Mouse (Mus musculus) left cerebral cortex, postnatal 14 days (tissue): ENCODE results near the gene Atp4a. TPM values are rescaled to one million over a fixed set of nuclear protein-coding genes. Genes with fewer than 3 reads are reported as not detected.
A peak's percentile ranks its signal among the peaks of the same experiment; 100 is the strongest.

Experiments
- DNase-seq, 2 experiments: peaks; one replicate each; pipeline ENCODE4 v3.0.0; 2021 to 2022; ENCODE audit warnings: low spot score in 2 of 2, mixed read lengths in 1 of 2
- intact Hi-C: fragments of 180-260 bp; cut with DNase I; formaldehyde crosslinking; loops from one replicate; pipeline ENCODE4 v1.15.1; 2025
- long read RNA-seq, 2 experiments: library from polyadenylated mRNA; stranded (forward); transcript quantifications; one replicate each; pipeline ENCODE4 v2.0.0; 2021
- total RNA-seq, 2 experiments: library from RNA; stranded (reverse); gene quantifications; 2 replicates each; pipeline ENCODE4 v1.2.3; 2021

Gene Atp4a
- total RNA-seq, result 1 to 10 TPM in 1 of 2 experiments, under 1 TPM in 1; 0.78 to 1.0 TPM
- long read RNA-seq, experiment 1, partial matches to known transcripts, result 1 of 2 reads
- long read RNA-seq, experiment 1, other reads (novel, unspliced or antisense), result 1 of 2 reads
- long read RNA-seq, experiment 2, result 0 reads

DNA sequence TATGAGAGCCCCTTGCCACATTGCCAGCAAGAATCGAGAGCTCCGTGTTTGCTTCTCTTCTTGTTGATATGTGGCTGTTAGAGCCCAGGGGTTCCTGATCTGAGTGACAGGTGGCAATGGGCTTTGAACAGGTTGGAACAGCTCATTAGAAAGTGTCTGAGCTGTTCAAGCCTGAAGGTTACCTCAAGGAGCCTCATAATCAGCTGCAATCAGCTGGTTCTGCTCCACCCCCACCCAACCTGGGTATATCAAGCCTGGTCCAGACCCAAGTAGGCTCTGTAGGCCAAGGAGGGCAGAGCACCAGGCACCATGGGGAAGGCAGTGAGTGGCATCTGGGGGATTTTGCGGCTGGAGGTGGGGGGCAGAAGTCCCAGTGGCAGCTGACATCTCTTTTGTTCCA is at the start of gene Atp4a:
TSS of gene Atp4a (plus strand) at position 268 of the 400 bp plus-strand sequence.
- intact Hi-C loops, result no loop called here
- no peak for DNase-seq

DNA sequence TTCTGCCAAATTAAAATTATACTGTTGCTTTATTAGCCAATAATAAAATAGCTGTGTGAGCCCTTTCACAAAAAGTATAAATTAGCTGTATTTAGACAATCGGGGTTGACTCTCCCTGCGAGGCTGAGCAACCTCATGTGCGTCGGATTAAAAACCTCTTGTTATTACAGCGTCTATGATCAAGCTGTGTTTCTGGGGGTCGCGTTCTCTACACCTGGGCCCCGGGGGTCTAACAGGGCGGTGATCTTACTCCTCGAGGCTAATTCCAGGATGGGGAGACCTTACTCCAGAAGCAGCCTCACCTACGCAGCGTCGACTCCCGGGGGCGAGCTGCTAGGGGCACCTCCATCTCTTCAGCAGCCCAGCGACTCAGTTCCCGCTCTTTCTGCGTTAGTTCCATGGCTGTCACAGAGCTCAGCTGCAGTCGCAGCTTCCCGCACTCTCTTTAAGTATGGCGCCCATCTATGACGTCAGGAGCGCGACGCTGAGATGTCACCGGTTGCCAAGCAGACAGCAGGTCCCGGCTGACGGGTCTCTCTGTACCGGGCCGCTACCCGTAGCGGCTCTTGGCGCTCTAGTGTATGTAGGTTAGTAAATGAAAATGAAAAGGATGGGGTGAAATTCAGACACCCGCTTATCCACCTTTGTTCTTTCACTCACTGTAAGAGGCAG is 47.3 kb upstream of the Atp4a start, which contains the start of gene Haus5:
TSS of gene Haus5 (minus strand) at position 466 of the 672 bp plus-strand sequence.
- DNase-seq, result peak; percentile 93 to 95

DNA sequence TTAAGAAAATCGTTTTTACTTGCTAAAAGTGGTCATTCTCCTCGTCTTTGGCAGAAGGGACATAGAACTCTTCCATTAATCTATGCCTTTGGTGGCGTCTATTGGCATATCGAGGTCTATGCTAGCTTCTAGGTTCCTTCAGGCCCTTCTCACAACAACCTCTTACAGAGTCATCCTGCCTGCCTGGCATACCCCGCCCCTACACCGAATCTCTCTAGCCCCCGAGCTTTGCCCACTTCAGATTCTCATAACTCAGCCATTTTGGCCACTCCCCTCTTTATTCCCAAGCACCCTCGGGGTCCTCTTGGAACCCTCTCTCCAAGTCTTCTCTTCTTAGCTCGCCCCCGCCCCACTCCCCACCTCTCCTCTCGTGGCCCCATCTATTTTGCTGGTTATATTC is 46.7 kb upstream of the Atp4a start:
- intact Hi-C loops, result loop anchor here (5.0 kb wide), 2 partner anchors 57 to 192 kb away; partner anchors contain the start of gene Ffar3
- peak; percentile 6 to 22 for DNase-seq

More for the DNA sequence above, 47.3 kb upstream of the Atp4a start, which contains the start of gene Haus5:
- intact Hi-C loops, result loop anchor here (5.0 kb wide), 2 partner anchors 58 to 193 kb away; partner anchors contain the start of gene Ffar3

DNA sequence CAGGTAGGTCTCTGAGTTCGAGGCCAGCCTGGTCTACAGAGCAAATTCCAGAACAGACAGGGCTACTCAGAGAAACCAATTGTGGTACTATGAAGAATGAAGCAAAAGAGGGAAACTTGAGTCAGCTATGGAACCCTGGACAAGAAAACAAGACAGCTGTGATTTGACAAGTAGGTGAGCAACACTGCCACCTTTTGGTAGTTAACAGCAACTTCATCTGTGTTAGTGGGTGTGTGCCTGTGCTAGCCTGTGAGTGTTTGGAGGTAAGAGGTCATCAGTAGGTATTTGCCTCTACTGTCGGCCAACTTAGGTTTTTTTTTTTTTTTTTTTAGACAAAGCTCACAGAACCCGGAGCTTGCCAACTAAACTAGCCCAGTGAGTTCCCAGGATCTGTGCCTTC is 42.8 kb upstream of the Atp4a start:
- no peak for DNase-seq
- intact Hi-C loops, result loop anchor here (5.0 kb wide), 2 partner anchors 53 to 188 kb away; partner anchors contain the start of gene Ffar3

DNA sequence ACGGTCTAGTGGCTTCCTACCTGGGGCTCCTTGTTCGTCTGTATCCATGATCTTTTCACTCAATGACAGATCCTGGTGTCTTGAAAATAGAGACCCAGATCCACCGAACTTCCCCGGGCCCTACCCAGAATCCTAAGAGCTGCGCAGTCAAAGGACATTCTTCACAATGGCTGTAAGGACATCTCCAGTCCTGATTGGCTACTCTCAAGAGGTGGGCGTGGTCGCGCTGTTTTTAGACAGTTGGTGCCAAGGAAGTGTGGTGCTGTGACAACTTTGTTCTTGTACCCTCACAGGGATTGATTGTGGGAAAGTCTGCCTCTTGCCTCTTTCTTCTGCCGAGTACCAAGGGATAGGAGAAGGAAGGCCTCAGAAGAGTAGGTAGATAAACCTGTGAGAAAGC is 40.5 kb upstream of the Atp4a start, which contains the start of gene Pmis2:
TSS of gene Pmis2 (minus strand) at position 126 of the 400 bp plus-strand sequence.
- intact Hi-C loops, result no loop called here
- DNase-seq, result no peak

DNA sequence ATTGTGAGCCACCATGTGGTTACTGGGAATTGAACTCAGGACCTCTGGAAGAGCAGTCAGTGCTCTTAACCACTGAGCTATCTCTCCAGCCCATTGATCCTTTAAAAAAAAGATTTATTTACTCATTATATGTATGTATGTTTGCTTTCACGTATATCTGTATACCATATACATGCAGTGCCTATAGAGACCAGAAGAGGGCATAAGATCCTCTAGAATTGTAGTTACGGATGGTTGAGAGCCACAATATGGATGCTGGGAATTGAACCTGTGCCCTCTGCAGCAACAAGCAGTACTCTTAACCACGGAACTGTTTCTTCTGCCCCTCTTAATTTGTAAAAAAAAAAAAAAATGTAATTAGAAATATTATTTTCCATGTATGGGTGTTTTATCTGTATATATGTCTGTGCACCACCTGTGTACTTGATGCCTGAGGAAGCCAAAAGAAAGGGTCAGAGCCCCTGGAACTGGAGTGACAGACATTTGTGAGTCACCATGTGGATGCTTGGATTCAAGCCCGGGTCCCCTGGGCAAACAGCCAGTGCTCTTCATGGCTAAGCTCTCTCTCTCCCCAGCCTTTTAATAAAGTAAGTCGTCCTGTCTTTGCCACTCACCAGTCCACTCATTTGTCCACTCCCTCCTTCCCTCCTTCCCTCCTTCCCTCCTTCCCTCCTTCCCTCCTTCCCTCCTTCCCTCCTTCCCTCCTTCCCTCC is 33.6 kb upstream of the Atp4a start:
- peak in 1 of 2 experiments; percentile 11 for DNase-seq
- intact Hi-C loops, result no loop called here

DNA sequence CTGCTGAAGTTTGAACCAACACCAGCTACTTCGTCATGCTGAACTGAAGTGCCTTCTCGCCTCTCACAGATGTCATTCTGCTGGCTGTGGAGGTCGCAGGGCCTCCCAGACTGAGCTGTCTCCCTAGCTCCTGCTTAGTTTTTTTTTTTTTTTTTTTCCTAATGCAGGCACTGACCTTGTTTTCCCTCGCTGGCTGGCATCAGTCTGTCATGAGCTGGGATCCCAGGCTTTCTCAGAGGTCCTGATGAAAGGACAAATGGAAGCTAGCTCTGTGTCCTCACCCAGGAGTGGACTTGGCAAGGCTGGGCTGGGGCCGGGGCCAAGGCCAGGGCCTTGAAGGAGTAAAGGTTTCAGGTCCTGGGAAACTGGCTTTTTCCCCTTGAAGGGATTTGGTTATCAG is 30.1 kb upstream of the Atp4a start:
- no peak for DNase-seq
- intact Hi-C loops, result no loop called here

DNA sequence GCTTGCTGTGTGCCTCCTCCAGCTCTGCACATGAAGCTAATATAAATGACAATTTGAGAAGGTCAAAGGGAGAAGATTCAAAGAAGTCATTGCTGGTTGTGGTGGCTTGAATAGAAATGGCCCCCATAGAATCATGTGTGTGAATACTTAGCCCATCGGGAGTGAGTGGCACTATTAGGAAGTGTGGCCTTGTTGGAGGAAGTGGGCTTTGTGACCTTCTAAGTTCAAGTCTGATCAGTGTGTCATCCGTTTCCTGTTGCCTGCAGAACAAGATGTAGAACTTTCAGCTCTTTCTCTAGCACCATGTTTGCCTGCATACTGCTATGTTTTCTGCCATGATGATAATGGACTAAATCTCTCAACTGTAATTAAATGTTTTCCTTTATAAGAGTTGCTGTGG is 28.6 kb upstream of the Atp4a start:
- DNase-seq, result no peak
- intact Hi-C loops, result no loop called here

DNA sequence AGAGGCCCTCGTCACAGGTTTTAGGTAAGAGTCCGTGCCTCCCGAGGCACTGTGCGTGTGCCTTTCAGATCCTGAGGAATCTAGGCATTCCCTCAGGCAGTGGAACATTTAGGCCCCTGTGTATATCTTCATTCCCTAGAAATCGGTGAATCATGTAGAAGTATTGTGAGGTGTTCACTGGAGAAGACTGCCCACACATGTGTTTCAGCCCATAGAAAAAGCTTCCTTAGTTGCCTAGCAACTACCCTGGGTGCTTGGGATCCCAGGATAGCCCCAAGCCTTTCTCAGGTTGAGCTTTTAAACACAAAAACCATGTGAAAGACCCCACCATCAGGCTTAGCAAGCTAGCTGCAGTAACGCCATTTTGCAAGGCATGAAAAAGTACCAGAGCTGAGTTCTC is 23.7 kb upstream of the Atp4a start:
- peak in 1 of 2 experiments; percentile 53 for DNase-seq
- intact Hi-C loops, result no loop called here

DNA sequence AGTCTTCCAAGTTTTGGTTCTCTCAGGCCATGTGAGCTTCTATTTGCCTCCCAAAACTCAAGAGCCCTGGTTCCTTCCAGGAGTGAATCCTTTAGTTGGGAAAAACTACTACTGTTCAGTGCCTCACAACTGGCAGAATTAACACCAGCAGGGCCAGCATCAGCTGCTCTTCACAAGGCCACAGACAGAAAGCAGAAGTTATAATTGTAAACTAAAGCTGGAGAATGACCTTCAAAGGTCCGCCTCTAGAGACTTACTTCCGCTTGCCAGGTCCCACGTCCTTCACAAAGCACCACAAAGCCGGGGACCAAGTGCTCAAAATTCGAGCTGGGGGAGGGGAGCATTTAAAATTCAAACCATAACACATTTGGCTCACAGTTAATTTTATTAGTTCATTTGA is 13.9 kb upstream of the Atp4a start:
- DNase-seq, result no peak
- intact Hi-C loops, result no loop called here

DNA sequence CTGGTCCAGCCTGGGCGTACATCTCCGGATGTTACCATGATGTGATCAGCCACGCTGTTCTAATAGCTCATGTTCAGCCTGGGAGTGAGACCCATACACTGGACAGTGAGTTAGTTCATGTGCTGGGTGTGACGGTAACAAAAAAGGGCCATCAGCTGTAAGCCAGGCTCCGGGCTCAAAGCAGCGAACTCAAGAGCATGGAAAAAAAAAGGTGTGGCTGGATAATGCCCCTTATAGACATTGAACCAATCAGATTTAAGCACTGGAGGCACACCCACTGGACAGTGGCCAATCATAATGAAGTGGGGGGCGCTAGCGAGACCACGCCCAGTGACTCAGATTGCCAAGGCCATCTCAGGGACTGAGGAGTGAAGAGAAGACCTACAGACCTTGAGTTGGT is 13.4 kb upstream of the Atp4a start, which contains the start of gene 2200002J24Rik:
TSS of gene 2200002J24Rik (plus strand) at position 338 of the 400 bp plus-strand sequence.
- intact Hi-C loops, result no loop called here
- no peak for DNase-seq

DNA sequence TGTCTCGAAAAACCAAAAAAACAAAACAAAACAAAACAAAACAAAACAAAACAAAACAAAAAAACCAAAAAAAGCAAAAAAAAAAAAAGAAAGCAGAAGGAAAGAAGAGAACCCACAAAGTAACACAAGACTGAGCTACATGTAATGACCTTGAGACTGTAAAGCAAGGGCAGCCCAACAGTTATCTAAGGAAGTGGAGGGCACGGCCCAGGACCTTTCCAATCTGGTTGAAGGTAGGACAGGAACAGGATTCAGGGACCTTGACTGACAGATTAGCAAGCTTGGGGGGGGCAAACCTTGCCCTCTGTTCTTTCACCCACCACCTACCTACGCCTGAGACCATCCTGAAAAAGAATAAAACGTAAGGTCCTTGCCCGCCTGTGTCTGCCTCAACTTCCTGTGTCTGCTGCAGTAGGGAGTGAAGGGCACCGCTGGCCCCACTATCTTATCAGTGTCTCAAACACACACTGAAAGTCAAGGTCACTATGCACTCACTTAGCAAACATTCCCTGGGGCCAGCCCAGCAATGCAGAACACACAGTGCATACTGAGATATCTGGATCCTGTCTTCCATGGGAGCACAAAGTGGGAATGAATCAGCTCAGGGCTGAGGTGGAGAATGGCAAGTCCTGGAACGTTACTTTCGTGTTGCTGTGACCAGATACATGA is 5.7 kb upstream of the Atp4a start:
- DNase-seq, result no peak
- intact Hi-C loops, result no loop called here

DNA sequence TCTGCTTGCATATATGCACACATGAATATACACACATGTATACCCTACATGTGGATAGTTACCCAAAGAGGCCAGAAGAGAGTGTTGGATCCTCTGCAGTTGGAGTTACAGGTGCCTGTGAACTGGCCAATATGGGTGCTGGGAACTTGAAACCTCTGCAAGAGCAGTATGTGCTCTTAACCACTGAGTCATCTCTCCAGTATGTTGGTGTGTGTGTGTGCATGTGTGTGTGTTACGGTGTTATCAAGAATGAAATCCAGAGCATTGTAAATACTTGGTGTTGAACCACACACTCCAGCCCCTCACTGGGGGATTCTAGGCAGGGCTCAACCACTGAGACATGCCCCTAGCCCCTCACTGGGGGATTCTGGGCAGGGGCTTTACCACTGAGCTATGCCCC is 4.6 kb upstream of the Atp4a start:
- intact Hi-C loops, result no loop called here
- no peak for DNase-seq

DNA sequence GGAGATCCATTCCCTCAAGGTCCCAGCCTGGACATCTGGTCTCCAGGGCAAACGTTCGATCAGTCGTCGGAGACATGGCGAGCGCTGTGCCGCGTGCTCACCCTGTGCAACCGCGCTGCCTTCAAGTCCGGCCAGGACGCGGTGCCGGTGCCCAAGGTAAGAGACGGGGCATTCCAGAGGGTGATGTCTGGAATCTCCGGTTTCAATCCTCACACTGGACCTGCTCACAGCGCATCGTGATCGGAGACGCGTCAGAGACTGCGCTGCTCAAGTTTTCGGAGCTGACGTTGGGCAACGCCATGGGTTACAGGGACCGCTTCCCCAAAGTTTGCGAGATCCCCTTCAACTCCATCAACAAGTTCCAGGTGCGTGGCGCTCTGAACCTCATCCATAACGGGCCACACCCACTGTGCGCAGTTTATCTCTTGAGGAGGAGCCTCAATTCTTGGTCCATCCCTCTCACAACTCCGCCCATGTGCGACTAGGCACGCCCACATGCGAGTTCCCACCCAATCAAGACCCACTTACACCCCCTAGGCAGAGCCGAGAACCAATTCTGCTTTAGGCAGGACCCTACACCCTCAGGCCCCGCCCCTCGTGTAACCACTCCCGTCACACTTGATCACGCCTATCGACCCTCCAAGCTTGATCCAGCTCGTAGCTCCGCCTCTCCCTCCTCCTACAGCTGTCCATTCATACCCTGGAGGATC is 5.2 kb downstream of the Atp4a start:
- intact Hi-C loops, result no loop called here
- DNase-seq, result peak; percentile 52 to 62

DNA sequence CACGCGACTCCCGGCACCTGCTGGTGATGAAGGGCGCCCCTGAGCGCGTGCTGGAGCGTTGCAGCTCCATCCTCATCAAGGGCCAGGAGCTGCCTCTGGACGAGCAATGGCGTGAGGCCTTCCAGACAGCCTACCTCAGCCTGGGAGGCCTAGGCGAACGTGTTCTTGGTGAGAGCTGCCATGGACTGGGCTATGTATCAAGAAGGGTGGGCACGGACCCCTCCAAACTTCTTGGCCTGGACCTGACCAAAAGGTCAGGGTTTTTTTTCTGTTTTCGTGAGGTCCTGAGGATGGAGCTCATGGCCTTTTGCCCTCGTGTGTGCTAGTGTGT is 5.7 kb downstream of the Atp4a start:
- no peak for DNase-seq
- intact Hi-C loops, result no loop called here

DNA sequence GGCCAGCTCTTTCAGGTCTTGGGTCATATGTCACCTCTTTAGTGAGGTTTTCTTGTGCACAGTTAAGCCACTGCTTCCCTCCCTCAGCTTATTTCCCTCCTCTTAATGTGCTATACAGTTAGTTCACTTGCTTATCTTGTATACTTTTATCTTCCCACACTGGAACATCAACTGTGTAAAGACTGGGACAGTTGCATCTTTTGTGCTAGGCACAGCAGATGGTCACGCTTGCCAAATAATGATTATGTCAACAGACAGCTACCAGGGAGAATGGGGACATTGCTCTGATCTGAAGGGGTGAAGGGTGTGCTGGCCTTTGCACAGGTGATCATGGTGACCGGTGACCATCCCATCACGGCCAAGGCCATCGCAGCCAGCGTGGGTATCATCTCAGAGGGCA is 7.7 kb downstream of the Atp4a start:
- intact Hi-C loops, result loop anchor here (5.0 kb wide), 1 partner anchor 52 kb away; no protein-coding TSS in a partner anchor
- DNase-seq, result no peak

DNA sequence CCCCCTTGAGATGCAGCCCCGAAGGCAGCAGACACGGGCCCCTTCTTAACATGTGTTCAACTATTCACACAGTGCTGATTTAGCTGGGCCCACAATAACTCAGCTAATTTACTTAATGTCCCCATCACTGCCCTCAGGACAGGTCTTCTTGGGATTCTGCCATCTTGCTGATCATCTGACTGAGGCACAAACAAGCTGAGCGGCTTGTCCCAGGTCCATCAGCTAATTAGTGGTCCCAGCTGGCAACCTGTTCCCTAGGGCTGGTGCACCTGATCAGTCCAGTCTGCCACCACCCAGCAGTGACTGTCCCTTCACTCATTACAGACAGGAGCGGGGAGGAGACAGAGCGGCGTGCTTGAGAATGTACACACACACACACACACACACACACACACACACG is 9.3 kb downstream of the Atp4a start:
- intact Hi-C loops, result loop anchor here (5.0 kb wide), 1 partner anchor 54 kb away; no protein-coding TSS in a partner anchor
- no peak for DNase-seq

DNA sequence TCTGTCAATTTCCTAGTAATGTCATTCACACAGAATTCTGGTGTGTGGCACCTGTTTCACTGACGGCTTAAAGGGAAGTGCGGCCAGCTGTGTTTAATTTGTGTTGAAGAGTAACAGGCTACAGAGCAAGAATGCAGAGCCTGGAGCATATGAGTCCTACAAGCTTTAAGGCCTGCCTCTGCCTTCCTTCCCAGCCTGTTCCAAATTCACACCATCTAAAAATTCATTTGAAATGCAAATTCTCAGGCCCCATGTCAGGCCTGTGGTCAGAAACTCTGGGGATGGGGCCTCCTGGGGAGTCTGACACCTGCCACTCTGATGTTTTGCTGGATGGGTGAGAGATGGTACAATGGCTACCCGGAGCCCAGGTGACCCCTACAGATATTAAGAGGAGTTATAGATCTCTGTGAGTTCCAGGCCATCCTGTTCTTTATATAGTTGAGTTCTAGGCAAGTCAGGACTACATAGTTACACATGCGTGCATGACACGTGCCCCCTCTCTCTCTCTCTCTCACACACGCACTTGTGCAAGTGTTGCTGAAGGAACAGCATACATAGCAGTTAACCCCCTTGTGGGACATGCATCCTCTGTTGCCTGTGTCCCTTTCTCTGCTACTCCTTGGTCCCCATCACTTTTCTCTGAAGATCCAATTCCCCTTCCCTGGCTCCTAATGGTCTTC is 11.4 kb downstream of the Atp4a start:
- intact Hi-C loops, result loop anchor here (5.0 kb wide), 1 partner anchor 56 kb away; no protein-coding TSS in a partner anchor
- DNase-seq, result no peak

DNA sequence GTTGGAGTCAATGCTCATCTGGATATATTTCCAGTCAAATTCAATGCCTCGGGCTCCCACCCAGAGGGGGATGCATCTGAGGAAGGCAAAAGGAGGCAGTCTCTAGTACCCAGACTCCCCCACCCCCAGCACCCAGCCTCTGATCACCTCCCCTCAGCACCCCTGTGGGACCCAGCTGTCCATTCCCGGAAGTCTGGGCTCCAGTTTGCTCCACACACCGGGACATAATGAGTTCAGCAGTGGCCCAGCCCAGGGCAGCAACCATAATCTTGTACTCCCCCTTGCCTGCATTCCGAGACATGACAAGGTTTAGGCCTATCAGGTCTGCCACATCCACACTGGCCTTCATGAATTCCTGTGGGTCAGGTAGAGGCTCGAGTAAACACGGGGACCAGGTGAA is 16.2 kb downstream of the Atp4a start:
- intact Hi-C loops, result no loop called here

More for the DNA sequence above, 16.2 kb downstream of the Atp4a start:
- DNase-seq, result no peak
